Mouse (Mus musculus) embryonic stem cell, embryonic (primary cell): ENCODE data around the gene Olfr741.

Source experiments
- CTCF ChIA-PET, 4 experiments: fragments of 300-600 bp in 2 of 4; fragments of 350-600 bp in 2 of 4; sonication (Branson Sonifier 250); formaldehyde crosslinking; loops; one replicate each; lab custom pipeline; 2022; ENCODE audit warnings: inconsistent platforms in 2 of 4; lab: Charles Lee
- POLR2A ChIA-PET, 4 experiments: fragments of 300-600 bp in 2 of 4; fragments of 350-600 bp in 2 of 4; sonication (Branson Sonifier 250); formaldehyde crosslinking; loops; one replicate each; lab custom pipeline; 2022; ENCODE audit warnings: antibody characterized with exemption in 4 of 4, inconsistent platforms in 1 of 4; lab: Charles Lee

The Olfr741 gene

GRCm38 (mm10) chr14:50472438-50472837 lies at the start of gene Olfr741:
Gene Olfr741, plus strand, starts transcription at chr14:50472738.
- POLR2A ChIA-PET, result interaction anchor here in 1 of 4 experiments (0.6 kb wide), 1 partner anchor 1023 kb away, joined by 3 read pairs; no protein-coding TSS in a partner anchor
- CTCF ChIA-PET, result no interaction called here

- CTCF ChIA-PET, result no interaction called here
- POLR2A ChIA-PET, result no interaction called here
These were observed 27.3 kb upstream of the Olfr741 start, which contains the start of gene Olfr740 for GRCm38 (mm10) chr14:50445245-50445644. Gene Olfr740, plus strand, starts transcription at chr14:50445545.

GRCm38 (mm10) chr14:50478406-50478805 lies 5.9 kb downstream of the Olfr741 start:
- ChIA-PET POLR2A (no interaction called here), CTCF (no interaction called here)

GRCm38 (mm10) chr14:50503300-50503699 lies 30.8 kb downstream of the Olfr741 start, which contains the start of gene Olfr742:
Gene Olfr742, plus strand, starts transcription at chr14:50503600.
- POLR2A ChIA-PET, result no interaction called here
- CTCF ChIA-PET, result no interaction called here

- CTCF ChIA-PET, result no interaction called here
- POLR2A ChIA-PET, result interaction anchor here in 1 of 4 experiments (1.1 kb wide), 1 partner anchor 9 kb away, joined by 3 read pairs; no protein-coding TSS in a partner anchor
These were observed 49.0 kb downstream of the Olfr741 start, which contains the start of gene Olfr743 for GRCm38 (mm10) chr14:50521539-50521938. Gene Olfr743, plus strand, starts transcription at chr14:50521839.
